Mouse (Mus musculus): ENCODE results near the gene Mei4.

DNA sequence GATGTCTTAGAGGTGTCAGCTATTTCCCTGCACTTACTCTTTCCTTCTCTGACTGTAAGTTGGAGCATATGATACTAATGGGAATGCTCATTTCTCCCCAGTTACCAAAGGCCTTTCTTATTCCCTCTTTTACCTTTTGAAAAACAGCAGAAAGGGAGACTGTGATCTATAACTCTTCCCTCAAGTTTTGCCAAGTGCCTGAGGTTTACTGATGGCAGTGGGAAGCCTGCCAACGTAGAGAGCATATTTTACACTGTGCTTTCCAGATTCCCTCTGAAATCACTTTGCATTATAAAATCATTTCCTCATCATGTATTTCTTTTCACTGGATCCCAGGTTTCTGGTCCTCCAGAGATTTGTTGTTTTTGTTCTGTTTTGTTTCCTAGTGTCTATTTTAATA is 354.5 kb downstream of the Mei4 start:
- no peak for TF ChIP-seq CTCF (IDR thresholded peaks at IDR 0.05; ENCODE audit: control insufficient read depth, insufficient read depth, insufficient replicate concordance, low read depth, low read length)
- no peak for TF ChIP-seq POLR2A (IDR thresholded peaks at IDR 0.05; ENCODE audit: control insufficient read depth, low read depth, low read length)

All from testis, adult 2 months (tissue).